Mouse (Mus musculus): ENCODE measurements at regions not wholly inside any gene's neighbourhood (a gene's known extent, or its start where the extent isn't known, plus 50 kb on each side); places are given as distances from the start of the nearest gene placed in this dataset.

DNA sequence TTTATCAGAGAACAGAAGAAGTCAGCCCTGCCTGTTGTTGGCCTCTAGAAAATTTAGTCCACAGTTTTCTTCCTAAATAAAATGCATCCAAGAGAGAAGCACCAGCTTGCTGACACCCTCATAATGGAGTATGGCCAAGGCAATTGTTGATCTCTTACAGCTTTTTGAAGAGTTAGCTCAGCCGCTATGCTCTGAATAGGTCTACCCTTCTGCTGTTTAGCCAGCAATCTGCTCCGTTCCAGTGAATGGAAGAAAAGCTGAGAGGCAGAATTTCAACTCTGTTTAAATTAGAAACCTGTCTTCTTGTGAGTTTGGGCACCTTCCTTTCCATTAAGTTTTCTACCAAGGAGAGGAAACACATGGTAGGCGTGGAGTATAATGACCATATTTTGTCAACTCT, 290.8 kb downstream of the Rnf144b start:
- WGBS, result 90% methylated on average over 3 of the region's 3 CpGs
- no peaks in the 10 kb centered on the region for H3K36me3 ChIP-seq
- no peak overlapping the region for H3K27ac ChIP-seq (replicated peaks)
- no peak overlapping the region for H3K4me2 ChIP-seq (replicated peaks)
- no peaks in the 10 kb centered on the region for H3K9me3 ChIP-seq (replicated peaks)
- H3K4me1 ChIP-seq, result no peaks in the 10 kb centered on the region
- no peak overlapping the region for H3K4me3 ChIP-seq (replicated peaks)
- no peak for ATAC-seq (ENCODE audit: insufficient number of reproducible peaks, low FRiP score, low TSS enrichment, low read depth)
- H3K27me3 ChIP-seq, result no peaks in the 10 kb centered on the region
- H3K9ac ChIP-seq, result no peak overlapping the region

- ATAC-seq (ENCODE audit: insufficient number of reproducible peaks, low FRiP score, low TSS enrichment, low read depth), result no peak
- no peak overlapping the region for H3K27ac ChIP-seq (replicated peaks)
- no peaks in the 10 kb centered on the region for H3K27me3 ChIP-seq
- H3K9me3 ChIP-seq (replicated peaks), result no peaks in the 10 kb centered on the region
- no peaks in the 10 kb centered on the region for H3K4me1 ChIP-seq
- H3K9ac ChIP-seq, result no peak overlapping the region
- WGBS, result 83% methylated on average over 9 of the region's 9 CpGs
- no peak overlapping the region for H3K4me3 ChIP-seq (replicated peaks)
- H3K36me3 ChIP-seq, result no peaks in the 10 kb centered on the region
- no peak overlapping the region for H3K4me2 ChIP-seq (replicated peaks)
Observed at GRCm38 (mm10) chr13:47413940-47414339, 291.5 kb downstream of the Rnf144b start.

DNA sequence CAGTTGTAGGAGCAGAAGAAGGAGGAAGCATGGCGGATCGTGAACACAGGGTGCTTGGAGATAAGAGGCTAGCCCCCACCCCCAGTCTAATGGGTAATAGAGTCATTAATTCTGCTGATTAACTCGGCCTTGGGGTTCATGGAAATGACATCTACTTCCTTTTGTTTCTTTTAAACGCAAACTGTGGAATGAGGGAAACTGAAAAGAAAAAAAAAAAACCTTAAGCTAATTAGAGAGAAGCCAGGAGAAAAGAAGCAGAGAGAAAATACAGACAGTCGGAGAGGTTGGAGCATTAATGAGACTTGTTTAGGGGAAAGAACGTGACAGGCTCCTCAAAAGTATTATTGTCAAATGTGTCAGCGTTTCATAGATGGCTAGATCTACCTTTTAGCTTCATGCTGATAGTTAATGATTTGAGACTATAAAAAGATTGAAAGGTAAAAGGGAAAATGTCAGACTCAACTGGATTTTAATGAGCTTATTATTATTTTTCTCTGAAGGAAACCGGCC, 307.5 kb downstream of the Rnf144b start:
- no peaks in the 10 kb centered on the region for H3K36me3 ChIP-seq
- no peaks in the 10 kb centered on the region for H3K4me1 ChIP-seq
- no peak for ATAC-seq (ENCODE audit: insufficient number of reproducible peaks, low FRiP score, low TSS enrichment, low read depth)
- H3K9me3 ChIP-seq (replicated peaks), result no peaks in the 10 kb centered on the region
- no peak overlapping the region for H3K9ac ChIP-seq
- no peak overlapping the region for H3K4me3 ChIP-seq (replicated peaks)
- H3K27me3 ChIP-seq, result no peaks in the 10 kb centered on the region
- H3K4me2 ChIP-seq (replicated peaks), result no peak overlapping the region
- H3K27ac ChIP-seq (replicated peaks), result no peak overlapping the region
- WGBS, result 52% methylated on average over 8 of the region's 8 CpGs

GRCm38 (mm10) chr13:47430409-47430808, 308.0 kb downstream of the Rnf144b start:
- no peak overlapping the region for H3K27ac ChIP-seq (replicated peaks)
- WGBS, result 75% methylated on average over 9 of the region's 9 CpGs
- no peaks in the 10 kb centered on the region for H3K36me3 ChIP-seq
- no peaks in the 10 kb centered on the region for H3K4me1 ChIP-seq
- no peak overlapping the region for H3K9ac ChIP-seq
- no peaks in the 10 kb centered on the region for H3K27me3 ChIP-seq
- H3K9me3 ChIP-seq (replicated peaks), result no peaks in the 10 kb centered on the region
- no peak overlapping the region for H3K4me3 ChIP-seq (replicated peaks)
- no peak for ATAC-seq (ENCODE audit: insufficient number of reproducible peaks, low FRiP score, low TSS enrichment, low read depth)
- H3K4me2 ChIP-seq (replicated peaks), result no peak overlapping the region

DNA sequence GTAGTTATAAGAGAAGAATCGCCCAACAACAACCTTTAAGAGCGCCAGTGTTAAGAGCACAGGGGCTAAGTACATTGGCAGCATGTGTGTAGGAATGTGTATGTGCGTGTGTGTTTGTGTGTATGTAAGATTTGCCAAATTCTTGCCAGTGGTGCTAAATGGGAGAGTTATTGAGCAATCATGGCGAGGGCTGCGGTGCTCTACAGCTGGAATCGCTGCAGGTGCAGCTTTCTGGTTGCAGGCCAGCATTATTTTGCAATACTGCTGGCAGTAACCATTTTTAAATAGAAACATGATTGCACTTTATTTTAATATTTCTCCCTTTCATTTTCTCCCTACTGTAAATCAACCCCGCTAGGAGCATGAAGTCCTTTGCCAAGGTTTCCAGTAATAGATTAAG, 313.2 kb downstream of the Rnf144b start:
- H3K36me3 ChIP-seq, result no peaks in the 10 kb centered on the region
- no peak overlapping the region for H3K4me3 ChIP-seq (replicated peaks)
- no peaks in the 10 kb centered on the region for H3K4me1 ChIP-seq
- no peaks in the 10 kb centered on the region for H3K9me3 ChIP-seq (replicated peaks)
- H3K4me2 ChIP-seq (replicated peaks), result no peak overlapping the region
- no peak overlapping the region for H3K27ac ChIP-seq (replicated peaks)
- no peak for ATAC-seq (ENCODE audit: insufficient number of reproducible peaks, low FRiP score, low TSS enrichment, low read depth)
- WGBS, result 72% methylated on average over 7 of the region's 7 CpGs
- no peak overlapping the region for H3K9ac ChIP-seq
- H3K27me3 ChIP-seq, result no peaks in the 10 kb centered on the region

GRCm38 (mm10) chr13:47444876-47445275, 322.4 kb downstream of the Rnf144b start:
- Histone ChIP-seq H3K27me3 (no peaks in the 10 kb centered on the region), H3K27ac (replicated peaks) (no peak overlapping the region), H3K9me3 (replicated peaks) (no peaks in the 10 kb centered on the region), H3K4me2 (replicated peaks) (no peak overlapping the region), H3K4me3 (replicated peaks) (no peak overlapping the region), H3K36me3 (no peaks in the 10 kb centered on the region), H3K9ac (no peak overlapping the region), H3K4me1 (no peaks in the 10 kb centered on the region)
- no peak for ATAC-seq (ENCODE audit: insufficient number of reproducible peaks, low FRiP score, low TSS enrichment, low read depth)
- 76% methylated on average over 3 of the region's 3 CpGs for WGBS

GRCm38 (mm10) chr13:47452186-47452760, 329.8 kb downstream of the Rnf144b start:
- Histone ChIP-seq H3K36me3 (no peaks in the 10 kb centered on the region), H3K4me3 (replicated peaks) (no peak overlapping the region)
- WGBS, result 81% methylated on average over 17 of the region's 17 CpGs

DNA sequence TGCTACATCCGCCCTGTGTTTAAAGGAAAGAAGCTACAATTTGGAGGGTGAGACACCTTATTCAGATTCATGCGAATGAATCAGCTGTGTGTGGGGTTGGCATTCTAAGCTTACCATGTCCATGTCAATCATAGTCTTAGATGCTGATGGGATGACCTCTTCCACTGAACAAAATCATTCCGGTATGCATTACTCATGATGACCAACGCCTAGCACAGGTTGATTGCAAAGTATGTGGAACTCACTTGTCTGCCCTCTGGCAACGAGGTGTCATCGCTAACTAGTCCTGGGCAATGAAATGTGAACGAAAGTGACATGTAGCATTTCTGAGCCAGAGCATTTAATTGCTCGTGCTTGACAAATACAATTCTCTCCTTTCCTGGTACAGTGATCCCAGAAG, 339.7 kb downstream of the Rnf144b start:
- H3K4me3 ChIP-seq (replicated peaks), result no peak overlapping the region
- no peaks in the 10 kb centered on the region for H3K27me3 ChIP-seq
- no peak overlapping the region for H3K4me2 ChIP-seq (replicated peaks)
- H3K9ac ChIP-seq, result no peak overlapping the region
- ATAC-seq (ENCODE audit: insufficient number of reproducible peaks, low FRiP score, low TSS enrichment, low read depth), result no peak
- WGBS, result 75% methylated on average over 8 of the region's 8 CpGs
- no peaks in the 10 kb centered on the region for H3K36me3 ChIP-seq
- H3K9me3 ChIP-seq (replicated peaks), result no peaks in the 10 kb centered on the region
- H3K27ac ChIP-seq (replicated peaks), result no peak overlapping the region
- H3K4me1 ChIP-seq, result 0 out of 2 replicates have a peak, but pooled peaks cover 5% of the 10 kb centered on the region

More at GRCm38 (mm10) chr13:47452186-47452760, 329.8 kb downstream of the Rnf144b start:
- H3K4me2 ChIP-seq (replicated peaks), result no peak overlapping the region
- H3K4me1 ChIP-seq, result no peaks in the 10 kb centered on the region
- no peak for ATAC-seq (ENCODE audit: insufficient number of reproducible peaks, low FRiP score, low TSS enrichment, low read depth)
- H3K9ac ChIP-seq, result no peak overlapping the region
- H3K9me3 ChIP-seq (replicated peaks), result no peaks in the 10 kb centered on the region
- no peak overlapping the region for H3K27ac ChIP-seq (replicated peaks)
- no peaks in the 10 kb centered on the region for H3K27me3 ChIP-seq

- Histone ChIP-seq H3K27me3 (no peaks in the 10 kb centered on the region), H3K9me3 (replicated peaks) (no peaks in the 10 kb centered on the region), H3K4me1 (no peaks in the 10 kb centered on the region), H3K36me3 (no peaks in the 10 kb centered on the region), H3K4me3 (replicated peaks) (no peak overlapping the region), H3K9ac (no peak overlapping the region), H3K27ac (replicated peaks) (no peak overlapping the region), H3K4me2 (replicated peaks) (no peak overlapping the region)
- no peak for ATAC-seq (ENCODE audit: insufficient number of reproducible peaks, low FRiP score, low TSS enrichment, low read depth)
- 53% methylated on average over 14 of the region's 14 CpGs for WGBS
Observed at GRCm38 (mm10) chr13:47471543-47472213, 349.2 kb downstream of the Rnf144b start.

DNA sequence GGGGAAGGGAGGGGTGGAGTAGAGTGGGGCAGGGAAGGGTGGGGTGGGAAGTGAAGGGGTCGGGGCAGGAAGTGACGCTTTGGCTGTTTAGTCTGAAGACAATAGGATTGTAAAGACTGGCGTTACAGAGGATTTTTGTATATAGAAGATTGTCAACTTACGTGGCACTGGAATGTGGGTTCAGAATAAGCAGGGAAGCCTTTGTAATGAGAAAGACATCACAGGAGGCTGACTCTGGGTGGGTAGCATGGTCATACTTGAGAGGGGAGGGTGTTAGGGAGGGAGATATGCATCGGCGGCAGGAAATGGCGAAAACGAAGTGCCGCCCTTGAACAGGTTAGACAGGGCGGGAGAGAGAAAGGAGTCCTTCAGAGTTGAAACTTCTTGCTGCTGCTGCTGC, 357.7 kb downstream of the Rnf144b start:
- H3K36me3 ChIP-seq, result no peaks in the 10 kb centered on the region
- H3K9me3 ChIP-seq (replicated peaks), result no peaks in the 10 kb centered on the region
- no peak for ATAC-seq (ENCODE audit: insufficient number of reproducible peaks, low FRiP score, low TSS enrichment, low read depth)
- no peak overlapping the region for H3K4me2 ChIP-seq (replicated peaks)
- no peak overlapping the region for H3K27ac ChIP-seq (replicated peaks)
- no peaks in the 10 kb centered on the region for H3K4me1 ChIP-seq
- WGBS, result 68% methylated on average over 10 of the region's 10 CpGs
- H3K27me3 ChIP-seq, result no peaks in the 10 kb centered on the region
- no peak overlapping the region for H3K4me3 ChIP-seq (replicated peaks)
- no peak overlapping the region for H3K9ac ChIP-seq

- H3K4me3 ChIP-seq (replicated peaks), result no peak overlapping the region
- 88% methylated on average over 2 of the region's 2 CpGs for WGBS
- no peak overlapping the region for H3K27ac ChIP-seq (replicated peaks)
- H3K27me3 ChIP-seq, result no peaks in the 10 kb centered on the region
- no peak overlapping the region for H3K9ac ChIP-seq
- H3K4me2 ChIP-seq (replicated peaks), result no peak overlapping the region
- H3K36me3 ChIP-seq, result no peaks in the 10 kb centered on the region
- no peaks in the 10 kb centered on the region for H3K9me3 ChIP-seq (replicated peaks)
- H3K4me1 ChIP-seq, result no peaks in the 10 kb centered on the region
- no peak for ATAC-seq (ENCODE audit: insufficient number of reproducible peaks, low FRiP score, low TSS enrichment, low read depth)
Observed at GRCm38 (mm10) chr13:47484819-47485218, 362.4 kb downstream of the Rnf144b start.

DNA sequence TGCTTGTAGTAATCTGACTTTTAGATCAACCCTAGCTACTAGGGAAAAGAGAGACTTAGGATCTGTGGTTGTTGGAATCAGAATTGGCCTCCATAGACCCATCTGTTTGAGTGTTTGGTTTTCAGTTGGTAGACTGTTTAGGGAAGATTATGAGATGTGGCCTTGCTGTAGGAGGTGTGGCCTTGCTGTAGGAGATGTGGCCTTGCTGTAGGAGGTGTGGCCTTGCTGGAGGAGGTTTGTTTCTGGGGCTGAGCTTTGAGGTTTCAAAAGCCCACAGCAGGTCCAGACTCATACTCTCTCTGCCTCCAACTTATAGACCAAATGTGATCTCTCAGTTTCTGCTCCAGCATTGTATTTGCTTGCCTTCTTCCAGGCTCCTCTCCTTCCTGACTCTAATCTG, 363.7 kb downstream of the Rnf144b start:
- no peak for ATAC-seq (ENCODE audit: insufficient number of reproducible peaks, low FRiP score, low TSS enrichment, low read depth)
- Histone ChIP-seq H3K4me3 (replicated peaks) (no peak overlapping the region), H3K36me3 (no peaks in the 10 kb centered on the region), H3K27ac (replicated peaks) (no peak overlapping the region), H3K4me2 (replicated peaks) (no peak overlapping the region), H3K4me1 (no peaks in the 10 kb centered on the region), H3K27me3 (no peaks in the 10 kb centered on the region), H3K9ac (no peak overlapping the region), H3K9me3 (replicated peaks) (no peaks in the 10 kb centered on the region)
